Mouse (Mus musculus): ENCODE results near the gene Uap1. TPM values are rescaled to one million over a fixed set of nuclear protein-coding genes. Genes with fewer than 3 reads are reported as not detected.

Gene Uap1
- total and polyA plus RNA-seq, 2 experiments from 2014 or later, result 48.5 to 58.0 TPM

DNA sequence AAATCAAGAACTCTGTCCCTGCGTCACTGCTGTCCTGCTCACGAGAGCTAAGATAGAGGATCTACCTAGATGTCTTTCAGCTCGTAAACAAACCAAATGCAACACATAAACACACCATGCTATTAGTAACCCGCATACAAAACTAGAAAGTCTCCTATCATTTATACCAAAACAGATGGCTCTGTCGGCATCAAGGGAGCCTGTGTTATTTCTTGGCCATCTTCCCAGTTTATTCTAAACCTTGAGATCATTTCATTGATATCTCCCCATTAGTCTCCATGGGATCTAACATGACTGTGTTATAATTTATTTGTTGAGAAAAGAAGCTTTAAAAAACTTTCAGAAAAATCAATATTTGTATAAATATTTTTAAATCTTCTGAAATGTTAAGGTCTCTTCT, 19.0 kb downstream of the Uap1 start:
- no peak for ATAC-seq
- H3K27ac ChIP-seq (ENCODE audit: low read depth, low read length), result no peak overlapping the region

DNA sequence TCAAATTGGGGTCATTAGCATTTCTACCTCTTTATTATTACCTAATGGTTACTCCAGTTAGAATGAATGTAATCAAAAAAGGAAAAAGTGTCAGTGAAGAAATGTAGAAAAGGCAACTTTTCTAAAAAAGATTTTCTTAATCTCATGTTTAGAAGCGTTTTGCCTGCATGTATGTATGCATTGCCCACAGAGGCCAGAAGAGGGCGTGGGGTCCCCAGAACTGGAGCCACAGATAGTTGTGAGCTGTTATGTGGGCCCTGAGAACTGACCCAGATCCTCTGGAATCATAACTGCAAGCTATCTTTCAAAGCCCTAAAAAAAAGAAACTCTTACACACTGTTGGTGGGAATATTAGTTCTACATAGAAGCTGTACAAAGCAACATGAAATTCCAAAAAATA, 19.5 kb downstream of the Uap1 start:
- no peaks in the 10 kb centered on the region for H3K4me1 ChIP-seq (ENCODE audit: insufficient read depth)
- no peak overlapping the region for H3K4me3 ChIP-seq (ENCODE audit: low read depth, low read length)
- H3K27me3 ChIP-seq (ENCODE audit: insufficient read depth, low read length), result no peaks in the 10 kb centered on the region
- TF ChIP-seq CTCF (IDR thresholded peaks at IDR 0.05; ENCODE audit: low read depth), result 0 out of 2 replicates have a peak, but pooled peaks have one; percentile 22
- peaks cover 9% of the 10 kb centered on the region; the same call in 1 of the 2 replicates for H3K36me3 ChIP-seq (ENCODE audit: insufficient read depth)
- H3K4me2 ChIP-seq (ENCODE audit: low read depth), result no peak overlapping the region
- no peak overlapping the region for H3K9ac ChIP-seq
- no peak for ATAC-seq
- no peak for DNase-seq
- no peak overlapping the region for H3K27ac ChIP-seq (ENCODE audit: low read depth, low read length)
- no peaks in the 10 kb centered on the region for H3K9me3 ChIP-seq (ENCODE audit: low read length)
- WGBS, result 72% methylated on average over 2 of the region's 2 CpGs

More for the DNA sequence above, 19.0 kb downstream of the Uap1 start:
- Histone ChIP-seq H3K9me3 (ENCODE audit: low read length) (no peaks in the 10 kb centered on the region), H3K27me3 (ENCODE audit: insufficient read depth, low read length) (no peaks in the 10 kb centered on the region), H3K36me3 (ENCODE audit: insufficient read depth) (peaks cover 12% of the 10 kb centered on the region; the same call in 1 of the 2 replicates), H3K4me1 (ENCODE audit: insufficient read depth) (no peaks in the 10 kb centered on the region), H3K4me2 (ENCODE audit: low read depth) (no peak overlapping the region), H3K9ac (no peak overlapping the region), H3K4me3 (ENCODE audit: low read depth, low read length) (no peak overlapping the region)
- no peak for DNase-seq
- WGBS, result 49% methylated on average over 5 of the region's 5 CpGs
- TF ChIP-seq CTCF (IDR thresholded peaks at IDR 0.05; ENCODE audit: low read depth), result no peak

DNA sequence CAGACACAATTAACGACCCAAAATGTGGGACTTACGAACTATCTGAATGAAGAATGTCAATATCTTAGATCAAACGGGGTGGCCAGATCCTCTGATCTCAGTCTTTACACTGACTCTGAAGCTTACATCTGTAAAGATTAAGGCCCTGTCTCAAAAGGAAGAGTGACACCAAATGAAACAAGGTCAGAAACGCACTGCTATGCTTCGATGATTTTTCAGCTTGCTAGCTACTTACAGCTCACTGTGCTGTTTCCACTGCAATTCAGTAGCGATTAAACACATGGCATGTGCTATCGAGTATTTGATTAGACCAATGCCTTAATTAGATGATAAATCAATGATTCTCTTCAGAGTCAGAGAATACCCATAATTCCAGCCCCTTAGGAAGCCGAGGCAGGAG, 20.8 kb downstream of the Uap1 start:
- WGBS, result 71% methylated on average over 8 of the region's 8 CpGs
- no peak for ATAC-seq

DNA sequence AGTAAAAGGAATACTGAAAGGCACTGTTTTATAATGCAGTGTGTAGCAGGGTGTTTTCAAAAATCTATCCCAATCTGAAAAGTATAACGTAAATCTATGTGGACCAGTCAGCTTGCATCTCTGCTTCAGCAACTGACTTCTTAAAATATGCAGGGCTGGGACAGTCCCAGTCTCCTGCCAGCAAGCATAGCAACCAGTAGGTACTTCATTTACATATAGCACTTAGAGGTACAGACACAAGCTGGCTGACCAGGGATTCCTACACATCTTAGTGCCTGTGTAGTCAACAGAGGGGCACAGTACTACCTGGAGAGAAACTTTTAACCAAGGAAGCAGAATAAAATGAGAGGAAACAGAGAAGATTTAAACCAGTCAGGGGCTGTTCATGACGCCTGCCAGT, 22.2 kb downstream of the Uap1 start:
- Histone ChIP-seq H3K27me3 (ENCODE audit: insufficient read depth, low read length) (no peaks in the 10 kb centered on the region), H3K27ac (ENCODE audit: low read depth, low read length) (no peak overlapping the region), H3K9ac (no peak overlapping the region), H3K4me3 (ENCODE audit: low read depth, low read length) (no peak overlapping the region), H3K36me3 (ENCODE audit: insufficient read depth) (peaks cover 22% of the 10 kb centered on the region), H3K9me3 (ENCODE audit: low read length) (no peaks in the 10 kb centered on the region), H3K4me1 (ENCODE audit: insufficient read depth) (no peaks in the 10 kb centered on the region), H3K4me2 (ENCODE audit: low read depth) (no peak overlapping the region)
- no peak for TF ChIP-seq CTCF (IDR thresholded peaks at IDR 0.05; ENCODE audit: low read depth)
- 72% methylated on average over 2 of the region's 2 CpGs for WGBS
- no peak for DNase-seq
- no peak for ATAC-seq

More for the DNA sequence above, 20.8 kb downstream of the Uap1 start:
- H3K4me1 ChIP-seq (ENCODE audit: insufficient read depth), result no peaks in the 10 kb centered on the region
- H3K4me2 ChIP-seq (ENCODE audit: low read depth), result no peak overlapping the region
- no peak overlapping the region for H3K9ac ChIP-seq
- DNase-seq, result no peak
- H3K27ac ChIP-seq (ENCODE audit: low read depth, low read length), result no peak overlapping the region
- no peak overlapping the region for H3K4me3 ChIP-seq (ENCODE audit: low read depth, low read length)
- H3K36me3 ChIP-seq (ENCODE audit: insufficient read depth), result peaks cover 18% of the 10 kb centered on the region
- no peak for TF ChIP-seq CTCF (IDR thresholded peaks at IDR 0.05; ENCODE audit: low read depth)
- H3K9me3 ChIP-seq (ENCODE audit: low read length), result no peaks in the 10 kb centered on the region
- no peaks in the 10 kb centered on the region for H3K27me3 ChIP-seq (ENCODE audit: insufficient read depth, low read length)

- TF ChIP-seq CTCF (IDR thresholded peaks at IDR 0.05; ENCODE audit: low read depth), result no peak
- Histone ChIP-seq H3K4me2 (ENCODE audit: low read depth) (no peak overlapping the region), H3K27ac (ENCODE audit: low read depth, low read length) (no peak overlapping the region), H3K4me1 (ENCODE audit: insufficient read depth) (no peaks in the 10 kb centered on the region), H3K36me3 (ENCODE audit: insufficient read depth) (peaks cover 24% of the 10 kb centered on the region), H3K27me3 (ENCODE audit: insufficient read depth, low read length) (no peaks in the 10 kb centered on the region), H3K9ac (no peak overlapping the region), H3K4me3 (ENCODE audit: low read depth, low read length) (no peak overlapping the region), H3K9me3 (ENCODE audit: low read length) (no peaks in the 10 kb centered on the region)
- WGBS, result 42% methylated on average over 6 of the region's 6 CpGs
- no peak for ATAC-seq
- no peak for DNase-seq
Measured at GRCm38 (mm10) chr1:170150870-170151269, 23.9 kb downstream of the Uap1 start.

DNA sequence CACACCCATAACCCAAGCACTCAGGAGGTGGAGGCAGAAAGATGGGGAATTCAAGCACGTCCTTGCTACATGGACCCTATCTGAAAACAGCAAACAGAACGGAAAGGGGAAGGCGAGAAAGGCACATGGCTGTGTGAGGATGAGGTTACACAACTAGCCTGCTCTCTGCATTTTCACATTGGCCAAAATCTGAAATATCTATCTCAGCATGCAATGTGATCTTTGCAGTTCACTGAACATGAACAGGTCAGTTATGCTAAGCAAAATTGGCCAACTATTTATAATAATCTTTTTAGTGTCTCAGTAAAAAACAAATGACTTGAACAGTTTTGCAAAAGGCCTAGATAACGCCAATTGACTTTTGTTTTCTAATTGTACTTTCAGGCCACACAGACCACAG, 25.0 kb downstream of the Uap1 start:
- no peak overlapping the region for H3K4me2 ChIP-seq (ENCODE audit: low read depth)

DNA sequence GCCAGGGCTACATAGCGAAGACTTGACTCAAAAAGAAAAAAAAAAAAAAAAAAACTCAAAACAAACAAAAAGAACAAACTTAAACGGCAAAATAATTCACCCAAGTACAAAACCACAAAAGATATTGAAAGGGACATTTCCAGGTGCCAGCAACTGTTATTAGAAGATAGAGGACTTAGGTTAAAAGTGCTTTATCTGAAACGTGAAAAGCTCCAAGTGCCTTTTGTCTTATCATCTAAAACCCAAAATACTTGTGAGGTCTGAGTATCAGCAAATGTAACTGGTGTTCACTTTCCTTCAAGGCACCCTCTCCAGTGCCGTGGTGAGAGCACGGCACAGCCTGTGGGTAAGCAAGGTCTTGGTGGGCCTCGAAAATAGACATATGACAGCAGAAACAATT, 26.2 kb downstream of the Uap1 start:
- 92% methylated on average over 6 of the region's 6 CpGs for WGBS

More for the DNA sequence above, 25.0 kb downstream of the Uap1 start:
- no peak for TF ChIP-seq CTCF (IDR thresholded peaks at IDR 0.05; ENCODE audit: low read depth)
- H3K27ac ChIP-seq (ENCODE audit: low read depth, low read length), result no peak overlapping the region
- H3K4me1 ChIP-seq (ENCODE audit: insufficient read depth), result no peaks in the 10 kb centered on the region
- 89% methylated on average over 4 of the region's 4 CpGs for WGBS
- peaks cover 24% of the 10 kb centered on the region for H3K36me3 ChIP-seq (ENCODE audit: insufficient read depth)
- no peak overlapping the region for H3K4me3 ChIP-seq (ENCODE audit: low read depth, low read length)
- no peak for DNase-seq
- ATAC-seq, result no peak
- H3K9me3 ChIP-seq (ENCODE audit: low read length), result no peaks in the 10 kb centered on the region
- H3K9ac ChIP-seq, result no peak overlapping the region
- no peaks in the 10 kb centered on the region for H3K27me3 ChIP-seq (ENCODE audit: insufficient read depth, low read length)

More for the DNA sequence above, 26.2 kb downstream of the Uap1 start:
- no peak for ATAC-seq
- Histone ChIP-seq H3K9ac (no peak overlapping the region), H3K4me3 (ENCODE audit: low read depth, low read length) (no peak overlapping the region), H3K4me1 (ENCODE audit: insufficient read depth) (no peaks in the 10 kb centered on the region), H3K9me3 (ENCODE audit: low read length) (no peaks in the 10 kb centered on the region), H3K36me3 (ENCODE audit: insufficient read depth) (peaks cover 29% of the 10 kb centered on the region), H3K27me3 (ENCODE audit: insufficient read depth, low read length) (no peaks in the 10 kb centered on the region), H3K27ac (ENCODE audit: low read depth, low read length) (no peak overlapping the region), H3K4me2 (ENCODE audit: low read depth) (no peak overlapping the region)
- TF ChIP-seq CTCF (IDR thresholded peaks at IDR 0.05; ENCODE audit: low read depth), result no peak
- no peak for DNase-seq
